Mouse (Mus musculus): ENCODE data around the gene Cenpb.

Gene Cenpb

GRCm38 (mm10) chr2:131135521-131136139 lies 44.2 kb downstream of the Cenpb start:
- no peak for DNase-seq

GRCm38 (mm10) chr2:131134826-131135400 lies 45.0 kb downstream of the Cenpb start:
- DNase-seq, result no peak

- peak; percentile 71 for DNase-seq
Measured at GRCm38 (mm10) chr2:131134381-131134780, 45.5 kb downstream of the Cenpb start.

GRCm38 (mm10) chr2:131132930-131133547 lies 46.8 kb downstream of the Cenpb start, which contains the start of gene Gm11037:
Gm11037 (plus strand) TSS chr2:131133497.
- no peak for DNase-seq

GRCm38 (mm10) chr2:131132111-131132888 lies 47.6 kb downstream of the Cenpb start:
- DNase-seq, result no peak

- no peak for DNase-seq
Measured at GRCm38 (mm10) chr2:131130849-131131248, 49.0 kb downstream of the Cenpb start.

GRCm38 (mm10) chr2:131129836-131130235 lies 50.0 kb downstream of the Cenpb start:
- DNase-seq, result no peak

- no peak for DNase-seq
Measured at GRCm38 (mm10) chr2:131128636-131129157, 51.2 kb downstream of the Cenpb start.

GRCm38 (mm10) chr2:131128211-131128610 lies 51.7 kb downstream of the Cenpb start:
- no peak for DNase-seq

- DNase-seq, result peak; percentile 79
Measured at GRCm38 (mm10) chr2:131127161-131127730, 52.6 kb downstream of the Cenpb start, which contains the start of gene Hspa12b. Hspa12b (plus strand) TSS chr2:131127280.

- no peak for DNase-seq
Measured at GRCm38 (mm10) chr2:131125964-131126815, 53.7 kb downstream of the Cenpb start.
